Mouse (Mus musculus) CH12.LX (cell line): ENCODE data around the gene Gm20388.

Experiments used
- CTCF ChIP-seq, 2 experiments: IDR thresholded peaks in 1 of 2; conservative IDR thresholded peaks in 1 of 2; 2 replicates each; pipeline ENCODE4 v1.5.1; 2011 to 2012; ENCODE audit warnings: low read depth in 2 of 2, low read length in 2 of 2, improper control_type of control experiment in 1 of 2, inconsistent platforms in 1 of 2, mild to moderate bottlenecking in 1 of 2, moderate library complexity in 1 of 2
- KAT2A ChIP-seq: IDR thresholded peaks from 2 replicates; pipeline ENCODE4 v1.6.1; 2012; ENCODE audit warnings: low read length, improper control_type of control experiment, inconsistent platforms; ENCODE audit not compliant: insufficient replicate concordance
- POLR2A ChIP-seq: IDR thresholded peaks from 2 replicates; pipeline ENCODE4 v1.6.1; 2011; ENCODE audit warnings: low read depth, mild to moderate bottlenecking, improper control_type of control experiment, low read length
- POLR2AphosphoS2 ChIP-seq: IDR thresholded peaks from 2 replicates; pipeline ENCODE4 v1.6.1; 2011; ENCODE audit warnings: low read depth, low read length, improper control_type of control experiment
- RAD21 ChIP-seq: IDR thresholded peaks from 2 replicates; pipeline ENCODE4 v1.6.1; 2011; ENCODE audit warnings: low read depth, mild to moderate bottlenecking, low read length, improper control_type of control experiment, moderate library complexity
- SIN3A ChIP-seq: IDR thresholded peaks from 2 replicates; pipeline ENCODE4 v1.6.1; 2012; ENCODE audit warnings: low read length, improper control_type of control experiment, inconsistent platforms
- TBP ChIP-seq: conservative IDR thresholded peaks from 2 replicates; pipeline ENCODE4 v1.6.1; 2011; ENCODE audit warnings: low read depth, low read length, improper control_type of control experiment
- USF1 ChIP-seq: IDR thresholded peaks from 2 replicates; pipeline ENCODE4 v1.6.1; 2014; ENCODE audit warnings: low read depth, mild to moderate bottlenecking, inconsistent platforms, low read length, improper control_type of control experiment
- ZC3H11A ChIP-seq: IDR thresholded peaks from 2 replicates; pipeline ENCODE4 v1.6.1; 2012; ENCODE audit warnings: low read depth, mild to moderate bottlenecking, inconsistent platforms, low read length, improper control_type of control experiment

DNA sequence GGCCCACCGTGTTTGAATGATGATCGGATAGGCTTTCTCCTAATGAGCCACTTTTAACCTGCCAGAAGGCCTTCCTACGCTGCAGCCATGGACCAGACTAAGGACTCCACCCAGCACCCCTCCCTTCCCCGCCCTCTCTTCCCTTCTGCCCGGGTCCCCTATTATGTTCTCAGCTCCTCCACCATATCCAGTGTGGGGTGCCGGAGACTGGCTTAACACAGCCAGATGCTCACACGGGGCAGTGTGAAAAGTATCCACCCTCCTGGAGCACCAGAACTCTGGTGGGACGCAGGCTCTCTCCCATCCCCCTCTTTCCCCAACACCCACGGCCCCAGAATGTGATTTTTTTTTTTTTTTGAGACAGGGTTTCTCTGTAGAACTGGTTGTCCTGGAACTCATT is 2662.9 kb downstream of the Gm20388 start:
- TF ChIP-seq CTCF (conservative IDR thresholded peaks at IDR 0.05 in 1 of 2, IDR thresholded peaks at IDR 0.05 in 1 of 2; ENCODE audit: low read depth in 2 of 2, low read length in 2 of 2) = no peak
- TF ChIP-seq POLR2AphosphoS2 = no peak
- no peak for TF ChIP-seq RAD21
- no peak for TF ChIP-seq ZC3H11A
- no peak for TF ChIP-seq USF1
- no peak for TF ChIP-seq SIN3A
- no peak; the same call in 1 of the 2 replicates for TF ChIP-seq POLR2A
- no peak for TF ChIP-seq TBP
- TF ChIP-seq KAT2A = no peak
